Mouse (Mus musculus) kidney, postnatal 10 days (tissue): Measurements from ENCODE around the gene Mchr1.

Experiments
- DNase-seq: peaks from one replicate; pipeline ENCODE4 v3.0.0; 2021; ENCODE audit warnings: mixed read lengths

Mchr1 gene

GRCm38 (mm10) chr15:81278699-81279098, 43.4 kb downstream of the Mchr1 start:
- no peak for DNase-seq

- no peak for DNase-seq
Observed at GRCm38 (mm10) chr15:81284121-81284734, 48.9 kb downstream of the Mchr1 start.
